Mouse (Mus musculus) intestine, postnatal 0 days (tissue): ENCODE measurements around the gene Islr. TPM values are rescaled to one million over a fixed set of nuclear protein-coding genes. Genes with fewer than 3 reads are reported as not detected.

ENCODE experiments used
- ATAC-seq: fragments of 200-750 bp; cut with Nextera tagmentation; 2 replicates; pipeline ENCODE4 v1.8.0; 2017; ENCODE audit warnings: mild to moderate bottlenecking, moderate TSS enrichment, moderate library complexity
- H3K27ac ChIP-seq: fragments of 300-500 bp; sonication (generic); 2 replicates; pipeline ENCODE4 v1.5.1; 2014; ENCODE audit warnings: mild to moderate bottlenecking, low read depth, low read length, moderate library complexity
- H3K27me3 ChIP-seq: fragments of 300-500 bp; sonication (generic); replicated peaks from 2 replicates; pipeline ENCODE4 v1.6.1; 2014; ENCODE audit warnings: low read length, mixed read lengths; ENCODE audit not compliant: control insufficient read depth, insufficient read depth
- H3K36me3 ChIP-seq: fragments of 300-500 bp; sonication (generic); 2 replicates; pipeline ENCODE4 v1.6.1; 2014; ENCODE audit warnings: mild to moderate bottlenecking, moderate library complexity; ENCODE audit not compliant: control insufficient read depth, insufficient read depth
- H3K4me1 ChIP-seq: fragments of 300-500 bp; sonication (generic); replicated peaks from 2 replicates; pipeline ENCODE4 v1.6.1; 2014; ENCODE audit warnings: antibody characterized with exemption, low read length, mixed read lengths; ENCODE audit not compliant: control insufficient read depth, insufficient read depth
- H3K4me2 ChIP-seq: fragments of 300-500 bp; sonication (generic); replicated peaks from 2 replicates; pipeline ENCODE4 v1.6.1; 2014; ENCODE audit warnings: low read depth, mild to moderate bottlenecking, moderate library complexity
- H3K4me3 ChIP-seq: fragments of 300-500 bp; sonication (generic); 2 replicates; pipeline ENCODE4 v1.5.1; 2014; ENCODE audit warnings: low read depth, low read length
- H3K9ac ChIP-seq: fragments of 300-500 bp; sonication (generic); 2 replicates; pipeline ENCODE4 v1.6.1; 2014; ENCODE audit warnings: mild to moderate bottlenecking, low read depth, low read length
- H3K9me3 ChIP-seq: fragments of 300-500 bp; sonication (generic); 2 replicates; pipeline ENCODE4 v1.6.1; 2016; ENCODE audit warnings: mixed run types; ENCODE audit not compliant: control insufficient read depth
- CTCF ChIP-seq: sonication (generic); IDR thresholded peaks from 2 replicates; pipeline ENCODE4 v1.5.1; 2016; ENCODE audit warnings: low read depth, mild to moderate bottlenecking, control low read depth, antibody characterized with exemption, moderate library complexity
- WGBS: fragments of 180-500 bp; shearing (Covaris S2); extraction: QIAGEN DNeasy Blood & Tissue Kit; methylation state at CpG from one replicate; pipeline ENCODE4 v1.1.7; 2014; 5-methylcytosine and 5-hydroxymethylcytosine counted together
- polyA plus RNA-seq: library from polyadenylated mRNA; unstranded; fragments of >200 nt; fragmentation: Nextera tagmentation; extraction: Ambion mirVana; gene quantifications from 2 replicates; pipeline ENCODE4 v1.2.1, GENCODE M21; 2015

Gene Islr
- polyA plus RNA-seq, 1 experiment from 2014 or later = 29.6 TPM

DNA sequence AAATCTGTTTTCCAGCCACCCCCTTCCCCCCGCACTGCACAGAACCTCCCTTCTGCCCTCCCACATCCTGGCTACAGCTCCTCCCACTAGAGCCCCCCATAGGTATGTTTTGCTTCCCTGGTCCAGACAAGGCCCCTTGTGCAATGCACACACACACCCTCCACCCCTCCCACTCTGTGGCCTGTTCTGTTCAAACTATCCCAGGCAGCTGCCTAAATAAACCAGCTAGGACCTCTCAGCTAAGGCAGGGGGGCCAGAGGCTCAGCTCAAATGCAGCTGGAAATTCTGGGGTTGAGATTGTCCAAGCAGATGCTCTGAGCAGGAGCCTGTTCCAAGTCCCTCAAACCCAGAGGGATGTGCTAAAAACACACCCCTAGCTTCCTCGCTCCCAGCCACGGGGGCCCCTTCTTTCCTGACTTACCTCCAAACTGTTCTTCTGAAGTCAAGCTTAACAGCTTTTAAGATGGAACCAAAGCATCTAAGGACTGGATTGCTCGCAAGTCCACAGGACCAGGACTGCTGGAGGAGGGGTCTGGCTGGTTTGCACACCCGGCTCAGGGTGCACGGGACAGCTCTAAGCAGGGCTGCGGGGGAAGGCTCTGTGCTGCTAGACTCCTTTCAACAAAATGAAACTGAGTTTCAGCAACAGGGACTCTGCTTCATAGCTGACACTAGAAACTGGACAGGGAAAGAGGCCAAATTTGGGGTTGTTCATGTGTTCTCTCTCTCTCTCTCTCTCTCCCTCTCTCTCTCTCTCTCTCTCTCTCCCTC is 45.4 kb downstream of the Islr start:
- Histone ChIP-seq H3K4me3 (peak overlapping the region; percentile 23), H3K9me3 (no peaks in the 10 kb centered on the region), H3K27me3 (no peaks in the 10 kb centered on the region), H3K36me3 (no peaks in the 10 kb centered on the region), H3K4me1 (no peaks in the 10 kb centered on the region), H3K4me2 (peak overlapping the region; percentile 53), H3K9ac (0 out of 2 replicates have a peak overlapping the region, but pooled peaks have one; percentile 17), H3K27ac (peak overlapping the region; percentile 78)
- 0 out of 2 replicates have a peak, but pooled peaks have one; percentile 4 for TF ChIP-seq CTCF
- WGBS = 34% methylated on average over 7 of the region's 7 CpGs
- ATAC-seq = peak; percentile 70

DNA sequence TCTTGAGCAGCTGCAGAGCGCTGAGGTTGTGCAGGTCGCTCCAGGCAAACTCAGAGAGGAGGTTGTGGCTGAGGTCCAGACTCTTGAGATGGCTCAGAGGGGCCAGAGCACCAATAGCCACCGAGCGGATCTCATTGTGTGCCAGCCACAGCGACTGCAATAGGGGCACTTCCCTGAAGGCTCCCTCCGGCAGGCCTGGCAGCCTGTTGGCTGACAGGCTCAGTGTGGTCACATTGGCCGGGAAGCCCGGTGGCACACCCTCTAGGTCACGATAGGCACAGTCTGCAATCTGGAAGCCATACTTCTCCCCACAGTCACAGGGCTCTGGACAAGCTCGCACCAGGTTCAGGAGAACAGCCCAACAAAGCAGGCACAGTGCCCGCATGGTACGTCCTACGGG is 46.3 kb downstream of the Islr start:
- Histone ChIP-seq H3K4me1 (no peaks in the 10 kb centered on the region), H3K4me3 (peak overlapping the region; percentile 23), H3K4me2 (peak overlapping the region; percentile 53), H3K9ac (peak overlapping the region; percentile 17; the same call in 1 of the 2 replicates), H3K27me3 (no peaks in the 10 kb centered on the region), H3K9me3 (no peaks in the 10 kb centered on the region), H3K27ac (peak overlapping the region; percentile 78), H3K36me3 (no peaks in the 10 kb centered on the region)
- TF ChIP-seq CTCF = no peak
- no peak for ATAC-seq
- 69% methylated on average over 13 of the region's 13 CpGs for WGBS

DNA sequence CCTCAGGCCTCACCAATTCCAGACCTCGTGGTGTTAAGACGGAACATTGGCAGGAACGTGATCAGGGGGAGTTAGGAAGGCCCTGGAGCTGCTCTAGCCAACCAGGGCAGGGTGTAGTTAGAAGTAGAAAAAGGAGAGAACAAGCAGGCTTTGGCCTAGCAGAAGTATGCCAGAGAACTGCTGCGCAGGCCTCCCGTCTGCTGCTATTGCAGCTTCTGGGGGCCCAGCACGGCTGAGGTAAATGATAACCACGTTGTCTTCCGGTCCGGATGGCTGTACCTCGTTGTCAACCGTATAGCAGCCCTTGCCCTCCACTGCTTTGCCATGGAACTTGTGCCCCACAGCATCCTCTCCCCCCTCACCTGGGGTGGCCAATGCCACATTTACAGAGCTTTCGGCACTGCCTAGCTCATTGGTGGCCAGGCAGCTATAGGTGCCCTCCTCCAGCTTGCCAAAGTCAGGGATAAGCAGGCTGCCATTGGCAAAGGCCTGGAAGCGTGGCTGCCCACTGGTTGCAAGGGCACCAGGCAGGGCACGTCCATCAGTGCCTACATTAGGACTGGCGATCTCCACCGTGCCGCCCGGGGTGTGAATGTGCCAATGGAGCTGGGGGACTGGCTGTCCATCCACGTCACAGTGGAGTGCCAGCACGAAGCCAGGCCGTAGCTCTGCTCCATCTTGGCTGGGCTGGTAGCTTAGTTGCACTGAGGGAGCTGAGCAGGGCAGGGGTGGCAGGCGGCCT is 47.1 kb downstream of the Islr start:
- 88% methylated on average over 22 of the region's 22 CpGs for WGBS
- H3K4me2 ChIP-seq = peak overlapping the region; percentile 53
- no peaks in the 10 kb centered on the region for H3K9me3 ChIP-seq
- H3K4me1 ChIP-seq = no peaks in the 10 kb centered on the region
- H3K27me3 ChIP-seq = no peaks in the 10 kb centered on the region
- no peak overlapping the region for H3K9ac ChIP-seq
- H3K36me3 ChIP-seq = no peaks in the 10 kb centered on the region
- H3K4me3 ChIP-seq = no peak overlapping the region
- H3K27ac ChIP-seq = no peak overlapping the region
- no peak for TF ChIP-seq CTCF
- ATAC-seq = no peak

DNA sequence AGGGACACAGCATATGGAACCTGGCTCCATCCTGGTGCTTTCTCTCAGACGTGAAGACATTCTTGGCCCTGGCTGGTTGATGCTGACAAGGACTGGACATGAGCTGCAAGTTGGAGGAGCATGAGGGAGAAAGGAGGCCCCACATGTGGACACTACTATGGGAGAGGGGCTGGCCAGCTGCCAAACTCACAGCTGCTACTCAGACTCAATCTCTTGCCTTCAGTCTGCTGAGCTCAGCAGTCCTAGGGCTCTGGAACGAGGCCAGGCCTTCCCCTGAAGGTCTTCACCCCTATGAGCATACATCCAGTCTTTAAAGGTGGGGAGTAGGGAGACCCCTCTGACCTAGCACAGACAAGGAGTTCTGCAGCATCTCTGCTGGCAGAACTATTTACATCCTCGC is 48.7 kb downstream of the Islr start:
- Histone ChIP-seq H3K27ac (no peak overlapping the region), H3K4me2 (no peak overlapping the region), H3K4me3 (no peak overlapping the region), H3K9ac (no peak overlapping the region), H3K36me3 (no peaks in the 10 kb centered on the region), H3K27me3 (no peaks in the 10 kb centered on the region), H3K9me3 (no peaks in the 10 kb centered on the region), H3K4me1 (no peaks in the 10 kb centered on the region)
- TF ChIP-seq CTCF = no peak
- 42% methylated on average over 3 of the region's 3 CpGs for WGBS
- ATAC-seq = no peak

- Histone ChIP-seq H3K4me1 (no peaks in the 10 kb centered on the region), H3K27ac (no peak overlapping the region), H3K9ac (no peak overlapping the region), H3K27me3 (no peaks in the 10 kb centered on the region), H3K9me3 (no peaks in the 10 kb centered on the region), H3K4me3 (no peak overlapping the region), H3K36me3 (no peaks in the 10 kb centered on the region), H3K4me2 (no peak overlapping the region)
- no peak for ATAC-seq
- TF ChIP-seq CTCF = no peak
- 70% methylated on average over 3 of the region's 3 CpGs for WGBS
These were observed 51.0 kb downstream of the Islr start for GRCm38 (mm10) chr9:58153095-58153494.

- H3K4me2 ChIP-seq = no peak overlapping the region
- TF ChIP-seq CTCF = peak; percentile 67
- H3K27ac ChIP-seq = no peak overlapping the region
- 66% methylated on average over 4 of the region's 4 CpGs for WGBS
- H3K9ac ChIP-seq = no peak overlapping the region
- no peaks in the 10 kb centered on the region for H3K27me3 ChIP-seq
- no peaks in the 10 kb centered on the region for H3K9me3 ChIP-seq
- no peaks in the 10 kb centered on the region for H3K36me3 ChIP-seq
- no peak for ATAC-seq
- H3K4me1 ChIP-seq = no peaks in the 10 kb centered on the region
- H3K4me3 ChIP-seq = no peak overlapping the region
These were observed 53.3 kb downstream of the Islr start for GRCm38 (mm10) chr9:58150733-58151361.
